Mouse (Mus musculus) lung, postnatal 36 days (tissue): ENCODE measurements around the gene Qrich2.

Experiments
- DNase-seq: peaks from one replicate; pipeline ENCODE4 v3.0.0; 2022; ENCODE audit warnings: mixed read lengths

The Qrich2 gene

DNA sequence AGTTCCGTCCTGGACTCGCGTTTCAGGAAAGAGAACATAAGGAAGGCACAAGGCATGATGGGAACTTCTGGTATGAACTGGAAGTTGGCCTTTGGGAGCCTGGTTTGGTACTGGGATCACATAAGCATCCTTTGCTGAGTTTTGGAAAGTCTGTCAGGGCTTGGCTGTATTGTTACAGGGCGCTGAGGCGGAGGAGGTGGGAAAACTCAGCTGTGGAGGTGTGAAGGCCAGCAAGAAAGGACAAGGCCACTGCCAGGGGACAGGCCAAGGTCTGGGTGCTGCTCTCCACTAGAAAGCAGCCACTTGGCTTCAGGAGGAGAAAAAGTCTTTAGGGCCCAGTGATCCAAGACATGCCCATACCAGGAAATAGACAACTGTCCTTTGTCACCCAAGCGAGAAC lies 22.7 kb downstream of the Qrich2 start:
- no peak for DNase-seq

DNA sequence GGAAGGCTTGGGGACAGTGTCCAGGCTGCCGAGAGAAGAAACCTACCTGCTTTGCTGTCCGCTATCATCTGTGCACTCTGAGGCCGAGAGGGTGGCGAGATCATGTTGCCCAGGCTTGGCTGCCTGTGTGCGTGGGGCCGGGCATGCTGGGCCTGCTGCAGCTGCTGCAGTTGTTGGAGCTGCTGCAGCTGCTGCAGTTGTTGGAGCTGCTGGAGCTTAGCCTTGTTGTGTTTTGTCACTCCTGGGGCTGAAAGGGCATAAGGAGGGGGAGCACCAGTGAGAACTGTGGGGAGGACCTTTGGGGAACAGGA lies 23.2 kb downstream of the Qrich2 start:
- no peak for DNase-seq

DNA sequence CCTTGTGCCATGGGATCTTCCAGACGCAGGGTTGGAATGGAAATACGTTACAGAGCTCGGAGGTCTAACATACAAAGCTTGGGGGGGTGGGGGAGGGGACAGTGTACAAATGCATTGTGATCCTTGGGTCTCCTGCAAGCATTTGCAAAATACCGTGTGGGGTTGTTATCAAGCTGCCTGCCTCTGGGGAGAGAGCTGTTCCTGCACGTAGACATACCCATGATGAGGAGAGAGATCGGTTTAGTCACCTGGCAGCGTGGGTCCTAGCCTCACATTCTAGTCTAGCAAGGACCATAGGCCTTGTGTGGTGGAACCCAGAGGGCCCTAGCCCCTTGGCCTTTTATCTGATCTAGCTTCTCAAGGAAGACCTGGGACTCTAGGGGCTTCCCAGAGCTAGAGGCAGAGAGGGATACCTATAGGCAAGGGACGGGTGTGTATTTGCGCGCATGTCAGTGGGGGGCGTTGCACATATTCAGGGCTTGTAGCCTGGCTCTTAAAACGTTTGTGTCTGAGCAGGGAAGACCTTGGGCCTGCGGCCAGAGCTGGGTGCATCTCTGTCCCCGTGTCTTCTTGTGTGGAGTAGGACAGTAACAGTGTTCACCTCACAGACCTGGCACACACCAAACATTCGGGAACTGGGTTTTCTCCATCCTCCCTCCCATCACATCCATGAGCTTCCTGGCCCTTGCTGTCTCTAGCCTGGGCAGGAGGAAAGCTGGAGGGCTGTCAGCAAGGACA lies 23.7 kb downstream of the Qrich2 start:
- no peak for DNase-seq

DNA sequence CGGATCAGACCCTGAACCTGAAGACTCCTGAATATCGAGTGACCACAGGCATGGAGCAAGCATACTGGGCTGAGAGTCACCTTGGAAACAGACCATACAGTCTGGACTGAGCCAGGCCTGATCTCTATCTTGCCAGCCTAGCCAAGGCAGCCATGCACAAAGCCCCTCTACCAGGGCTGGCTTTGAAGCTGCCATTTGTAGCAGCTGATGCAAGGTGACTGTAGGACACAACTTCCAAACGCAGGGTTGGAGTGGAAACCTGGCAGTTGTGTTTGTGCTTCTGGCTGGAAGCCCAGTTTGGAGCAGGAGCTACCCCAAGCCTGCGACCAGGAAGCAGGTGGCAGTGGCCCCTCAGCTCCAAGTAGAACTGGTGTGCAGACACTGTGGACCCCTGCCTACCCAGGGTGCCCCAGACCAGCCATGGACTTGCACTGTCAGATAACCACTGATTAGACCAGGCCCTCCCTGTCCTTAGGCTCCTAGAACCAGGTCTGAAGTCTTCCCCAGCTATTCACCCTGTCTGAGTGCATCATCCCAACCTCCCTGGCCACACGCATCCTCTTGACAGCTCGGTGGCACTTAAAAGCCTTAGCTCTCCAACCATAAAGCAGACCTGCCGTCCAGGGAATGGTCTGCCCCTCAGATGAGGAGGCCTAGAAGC lies 25.5 kb downstream of the Qrich2 start:
- DNase-seq: no peak

DNA sequence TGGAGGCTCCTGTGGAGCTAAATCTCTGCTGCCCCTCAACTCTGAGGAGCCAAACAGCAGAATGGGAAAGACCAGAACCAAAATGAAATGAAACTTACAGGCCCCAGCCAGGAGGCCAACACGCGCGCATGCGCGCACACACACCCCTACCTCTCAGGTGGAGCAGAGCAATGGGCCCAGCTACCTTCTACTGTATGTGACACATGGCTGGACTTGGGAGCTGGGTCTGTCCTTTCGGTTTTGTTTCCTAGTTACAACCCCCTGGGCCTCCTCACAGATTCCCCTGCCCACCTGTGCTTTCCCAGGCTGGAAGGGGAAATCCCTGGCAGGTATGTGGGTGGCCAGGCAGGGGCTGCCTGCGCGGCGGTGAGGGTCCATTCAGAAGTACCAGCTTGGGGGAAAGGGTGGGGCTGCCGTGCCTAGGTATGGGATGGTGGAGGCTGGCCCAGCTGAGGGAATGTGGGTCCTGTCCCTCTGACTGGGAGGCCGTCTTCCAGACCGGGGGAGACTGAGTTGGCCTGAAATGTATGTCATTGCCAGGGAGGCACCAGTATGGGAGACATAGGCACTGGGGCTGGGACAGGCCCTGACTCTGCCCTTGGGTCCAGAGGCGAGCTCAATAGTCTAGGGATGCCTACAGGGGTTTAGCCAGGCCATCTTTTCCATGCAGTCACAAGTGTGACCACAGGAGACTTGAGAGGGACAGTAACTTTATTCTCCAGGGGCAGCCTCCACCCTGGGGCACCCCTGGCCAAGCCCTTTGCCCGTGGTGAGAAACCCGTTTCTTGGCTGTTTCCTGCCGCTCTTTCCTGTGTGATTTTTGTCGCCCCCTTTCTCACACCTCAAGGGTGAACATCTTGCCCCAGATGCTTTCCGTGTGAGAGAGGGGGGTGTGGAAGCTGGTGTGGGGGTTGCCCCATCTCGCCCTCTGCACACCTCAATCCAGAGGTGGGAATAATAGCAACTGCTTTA lies 26.5 kb downstream of the Qrich2 start:
- DNase-seq: no peak

DNA sequence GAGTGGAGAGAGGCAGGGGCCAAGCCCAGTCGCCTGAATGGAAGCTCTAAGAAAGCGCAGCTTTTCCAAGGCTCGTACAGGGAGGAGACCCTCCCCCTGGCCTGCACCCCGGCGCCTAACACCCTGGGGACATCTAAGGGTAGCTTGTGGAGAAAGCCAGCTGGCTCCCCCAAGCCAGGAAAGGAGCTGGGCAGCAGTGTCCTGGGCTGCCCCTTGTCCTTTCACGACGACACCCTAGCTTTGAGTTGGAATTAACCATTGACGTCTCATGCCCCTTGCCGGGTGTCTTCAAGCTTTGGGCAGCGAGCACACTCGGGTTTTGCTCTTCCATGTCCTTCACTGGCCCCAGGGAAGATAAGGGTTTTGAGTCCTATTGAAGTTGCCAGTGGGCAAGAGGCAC lies 28.5 kb downstream of the Qrich2 start:
- no peak for DNase-seq

DNA sequence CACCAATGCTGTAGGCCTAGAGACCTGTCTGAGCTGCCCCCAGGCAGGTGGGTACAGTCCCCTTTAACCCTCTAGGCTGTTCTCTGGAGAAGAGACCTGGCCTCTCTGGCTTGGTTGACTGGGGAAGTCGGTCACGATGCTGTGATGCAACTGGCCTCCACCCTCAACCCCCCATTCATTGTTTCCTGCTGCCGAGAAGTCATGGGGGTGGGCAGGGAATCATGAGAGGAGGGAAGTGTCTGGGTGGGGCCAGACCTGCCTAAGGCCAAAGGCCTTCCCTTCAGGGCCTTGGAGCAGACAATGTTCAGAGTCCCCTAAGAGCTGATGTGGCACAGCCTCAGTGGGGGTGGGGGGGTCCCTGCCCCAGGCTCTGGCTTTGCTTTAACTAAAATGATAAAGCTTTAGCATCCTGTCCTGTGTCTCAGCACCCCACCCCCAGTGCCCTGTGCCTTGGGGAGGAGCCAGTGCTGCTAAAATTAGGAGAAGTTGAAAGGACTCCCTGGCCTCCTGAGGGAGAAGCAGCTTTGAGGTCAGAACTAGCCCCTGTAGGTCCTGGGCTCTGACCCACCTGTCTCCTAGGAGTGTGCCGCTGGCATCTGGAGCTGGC lies 29.2 kb downstream of the Qrich2 start:
- peak; percentile 79 for DNase-seq

DNA sequence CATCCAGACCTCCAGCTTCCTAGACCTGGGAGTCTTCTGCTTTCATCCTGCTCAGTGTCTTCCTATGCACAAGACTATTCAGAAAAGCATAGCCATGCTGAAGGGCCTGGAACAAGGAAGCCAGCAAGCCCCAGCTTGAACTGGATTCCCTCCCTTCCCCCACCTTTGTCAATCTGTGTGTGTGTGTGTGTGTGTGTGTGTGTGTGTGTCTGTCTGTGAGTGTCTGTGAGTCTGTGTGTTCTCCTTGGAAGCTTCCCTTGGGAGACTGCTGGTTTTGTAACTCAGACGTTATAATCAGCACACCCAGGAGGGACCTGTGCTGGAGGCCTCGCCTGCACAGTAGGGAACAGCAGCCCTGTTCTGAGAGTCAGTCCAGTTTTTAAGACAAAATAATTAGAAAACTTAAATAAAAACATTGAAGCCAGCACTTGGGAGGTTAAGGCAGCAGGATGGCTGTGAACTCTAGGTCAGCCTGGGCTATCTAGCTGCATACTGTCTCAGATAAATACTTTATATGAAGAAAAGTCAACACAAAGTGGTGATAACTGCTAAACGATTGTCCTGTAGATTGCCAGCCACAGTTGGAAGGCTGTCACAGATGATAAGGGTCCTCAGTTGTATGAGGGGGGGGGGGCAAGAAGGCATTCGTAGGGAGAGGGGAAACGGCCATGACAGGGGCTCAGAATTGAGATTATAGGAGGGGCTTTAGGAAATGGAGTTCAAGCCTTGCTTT lies 29.9 kb downstream of the Qrich2 start:
- no peak for DNase-seq

DNA sequence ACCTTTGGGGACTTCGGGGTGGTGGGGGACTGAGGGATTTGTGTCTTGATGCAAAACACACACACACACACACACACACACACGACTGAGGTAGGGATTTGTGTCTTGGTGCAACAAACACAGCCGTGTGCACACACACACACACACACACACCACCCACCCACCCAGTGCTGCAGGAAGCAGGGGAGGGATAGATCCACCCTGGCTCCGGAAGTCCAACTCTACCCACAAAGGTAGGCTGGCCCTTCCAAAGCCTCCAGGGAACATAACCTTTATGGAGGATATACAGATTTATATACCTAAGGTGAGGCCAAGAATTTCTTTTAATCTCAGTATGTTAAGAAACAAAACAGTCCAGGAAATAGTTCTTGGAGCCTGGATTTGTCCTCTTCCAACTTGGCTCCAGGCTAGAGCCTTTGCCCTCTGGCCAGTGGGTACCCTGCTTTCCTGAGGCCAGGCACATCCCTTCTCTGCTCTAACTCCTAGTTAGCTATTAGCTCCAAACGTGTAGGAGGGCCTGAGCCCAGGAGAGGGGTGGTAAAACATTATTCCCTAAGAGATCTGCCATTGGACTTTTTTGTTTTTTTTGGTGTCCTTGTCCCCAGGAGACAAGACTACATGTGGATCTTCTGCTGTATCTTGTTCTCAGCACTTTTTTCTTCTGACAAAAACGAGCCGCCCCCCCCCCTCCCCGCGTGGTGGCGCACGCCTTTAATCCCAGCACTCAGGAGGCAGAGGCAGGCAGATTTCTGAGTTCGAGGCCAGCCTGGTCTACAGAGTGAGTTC lies 30.9 kb downstream of the Qrich2 start:
- DNase-seq: no peak

DNA sequence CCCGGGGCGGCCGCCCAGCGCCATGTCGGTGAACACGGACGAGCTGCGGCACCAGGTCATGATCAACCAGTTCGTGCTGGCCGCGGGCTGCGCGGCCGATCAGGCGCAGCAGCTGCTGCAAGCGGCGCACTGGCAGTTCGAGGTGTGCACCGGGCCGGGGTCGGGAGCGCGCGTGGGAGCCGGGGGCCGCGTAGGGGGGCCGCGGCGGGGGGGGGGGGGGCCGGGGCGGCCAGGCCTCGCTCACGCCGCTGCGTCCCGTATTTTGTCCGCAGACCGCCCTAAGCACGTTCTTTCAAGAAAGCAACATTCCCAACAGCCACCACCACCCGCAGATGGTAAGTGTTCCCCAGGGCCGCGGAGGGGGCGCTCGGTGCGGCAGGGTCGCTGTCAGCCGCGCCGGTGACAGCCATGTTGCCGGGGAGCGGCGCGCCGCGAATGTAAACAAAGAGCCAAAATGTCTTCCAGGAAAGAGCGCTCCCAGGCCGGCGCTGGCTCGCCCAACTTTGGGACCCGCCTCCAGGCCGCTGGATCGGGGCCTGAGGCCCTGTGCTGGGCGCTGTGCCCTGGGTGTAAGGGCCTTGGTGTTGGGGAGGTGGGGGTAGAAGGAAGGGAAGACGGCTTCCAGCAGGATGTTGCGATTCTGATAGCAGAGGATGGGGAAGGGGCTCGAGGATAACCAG lies 31.6 kb downstream of the Qrich2 start:
- peak; percentile 83 for DNase-seq

DNA sequence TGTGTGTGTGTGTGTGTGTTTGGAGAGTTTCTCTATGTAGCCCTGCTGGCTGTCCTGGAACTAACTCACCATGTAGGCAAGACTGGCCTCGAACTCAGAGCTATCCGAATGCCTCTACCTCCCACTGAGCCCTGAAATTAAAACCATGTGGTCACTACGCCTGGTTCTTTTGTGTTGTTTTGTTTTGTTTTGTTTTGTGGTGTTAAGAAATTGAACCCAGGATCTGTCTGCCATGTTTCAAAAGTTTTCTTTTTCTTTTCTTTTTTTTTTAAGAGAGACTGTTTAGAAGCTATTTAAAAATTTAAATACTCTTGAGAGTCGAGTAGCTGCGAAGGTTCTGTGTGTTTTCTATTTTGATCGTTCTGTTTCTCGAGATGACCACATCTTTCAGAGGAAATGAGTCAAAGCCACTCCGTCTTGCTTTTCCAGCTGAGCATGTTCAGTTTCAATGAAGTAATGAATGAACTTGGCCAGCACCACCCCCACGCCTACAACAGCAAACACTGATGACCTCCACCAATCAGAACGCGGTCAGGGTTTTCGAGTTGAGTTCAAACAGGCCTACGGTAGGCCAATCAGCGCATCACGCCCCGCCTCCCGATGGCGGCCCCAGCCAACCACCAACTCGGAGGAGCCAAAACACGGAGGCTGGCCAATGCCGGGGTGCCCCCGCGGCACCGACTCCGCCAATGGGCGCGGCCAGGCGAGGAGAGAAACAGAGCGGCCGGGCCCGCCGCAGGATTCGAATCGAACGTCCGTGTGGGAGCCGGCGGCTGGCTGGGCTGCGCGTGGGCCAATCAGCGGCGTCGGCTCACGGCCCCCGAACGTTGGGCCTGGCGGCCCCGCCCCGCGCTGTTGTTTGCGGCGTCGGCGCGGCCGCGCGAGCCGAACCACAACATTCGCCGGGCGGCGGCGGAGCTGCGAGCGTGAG lies 32.4 kb downstream of the Qrich2 start, which contains the start of gene Ubald2:
Ubald2 (plus strand) TSS at position 739 of the 931 bp plus-strand sequence.
- peak; percentile 100 for DNase-seq

DNA sequence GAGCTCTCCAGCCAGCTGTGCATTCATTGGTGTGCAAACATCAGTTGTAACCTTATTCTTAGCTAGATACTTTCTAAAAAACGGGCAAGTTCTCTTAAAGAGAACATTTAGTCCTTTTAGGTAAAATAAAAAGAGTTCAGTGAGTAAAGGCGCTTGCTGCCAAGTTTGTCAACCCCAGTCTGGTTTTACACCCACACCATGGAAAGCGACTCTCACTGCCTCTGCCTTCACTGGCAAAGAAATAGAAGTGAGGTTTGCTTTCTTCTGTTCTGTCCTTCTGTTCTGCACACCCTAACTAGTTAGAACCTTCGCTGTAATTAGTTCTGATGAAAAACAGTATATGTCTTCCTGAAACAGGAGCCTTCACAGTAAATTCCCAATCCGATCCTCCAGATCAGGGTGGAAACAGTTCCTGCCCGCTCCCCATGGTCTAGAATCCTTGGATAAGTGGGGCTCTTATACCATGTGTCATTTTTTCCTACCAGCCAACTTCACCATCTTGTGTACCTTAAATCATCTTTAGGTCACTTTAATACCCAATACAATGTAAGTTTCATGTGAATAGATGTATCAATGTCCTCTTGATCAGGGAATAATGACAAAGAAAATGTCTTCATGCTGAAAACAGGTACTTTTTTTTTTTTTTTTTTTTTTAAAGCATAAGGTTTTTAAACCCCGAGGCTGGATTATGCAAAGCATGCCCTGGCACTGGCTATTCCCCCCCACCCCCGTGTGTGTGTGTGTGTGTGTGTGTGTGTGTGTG lies 33.3 kb downstream of the Qrich2 start:
- no peak for DNase-seq

DNA sequence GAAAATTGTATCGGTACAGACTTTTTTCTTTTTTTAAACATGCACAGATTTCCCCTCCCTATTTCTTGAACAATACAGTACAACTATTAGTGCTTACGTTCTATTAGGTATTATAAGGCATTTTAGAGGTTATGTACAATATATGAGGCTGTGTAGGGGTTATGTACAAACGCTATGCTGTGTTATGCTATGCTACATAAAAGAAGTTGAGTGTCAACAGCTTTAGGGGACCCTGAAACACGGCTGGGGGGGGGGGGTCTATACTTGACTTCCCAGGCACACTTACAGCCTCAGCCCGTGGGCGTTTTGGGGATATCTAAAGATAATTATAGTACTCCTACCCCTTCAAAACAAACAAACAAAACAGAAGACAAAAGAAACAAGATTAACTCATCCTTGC lies 33.9 kb downstream of the Qrich2 start:
- no peak for DNase-seq

DNA sequence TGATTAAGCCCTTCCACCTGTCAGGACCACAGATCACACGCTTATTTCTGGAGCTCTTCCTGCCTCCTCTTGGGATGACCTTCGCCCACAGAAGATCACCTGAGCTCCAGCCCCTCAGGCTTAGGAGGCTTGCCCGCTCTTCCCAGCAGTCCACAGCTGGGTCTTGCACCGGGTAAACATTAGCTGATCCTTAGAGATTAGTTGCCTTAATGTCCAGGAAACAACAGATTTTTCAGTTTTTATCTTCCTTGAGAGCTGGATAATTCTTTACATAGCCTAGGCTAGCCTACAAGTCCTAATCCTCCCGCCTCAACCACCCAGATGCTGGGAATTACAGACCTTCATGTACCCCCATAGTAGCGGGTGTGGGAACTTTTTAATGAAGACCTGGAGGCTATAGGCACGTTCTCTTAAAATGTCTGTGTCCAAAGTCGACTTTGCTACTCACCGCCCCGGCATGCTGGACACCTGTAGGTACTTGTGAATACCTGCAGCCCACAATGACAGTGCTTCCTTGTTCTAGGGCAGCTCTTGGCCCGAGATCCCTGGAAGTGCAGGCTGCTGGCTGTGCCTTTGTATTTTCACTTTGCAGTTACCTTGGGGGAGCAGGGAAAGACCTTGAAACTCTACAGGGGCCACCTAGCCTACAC lies 34.5 kb downstream of the Qrich2 start:
- no peak for DNase-seq

DNA sequence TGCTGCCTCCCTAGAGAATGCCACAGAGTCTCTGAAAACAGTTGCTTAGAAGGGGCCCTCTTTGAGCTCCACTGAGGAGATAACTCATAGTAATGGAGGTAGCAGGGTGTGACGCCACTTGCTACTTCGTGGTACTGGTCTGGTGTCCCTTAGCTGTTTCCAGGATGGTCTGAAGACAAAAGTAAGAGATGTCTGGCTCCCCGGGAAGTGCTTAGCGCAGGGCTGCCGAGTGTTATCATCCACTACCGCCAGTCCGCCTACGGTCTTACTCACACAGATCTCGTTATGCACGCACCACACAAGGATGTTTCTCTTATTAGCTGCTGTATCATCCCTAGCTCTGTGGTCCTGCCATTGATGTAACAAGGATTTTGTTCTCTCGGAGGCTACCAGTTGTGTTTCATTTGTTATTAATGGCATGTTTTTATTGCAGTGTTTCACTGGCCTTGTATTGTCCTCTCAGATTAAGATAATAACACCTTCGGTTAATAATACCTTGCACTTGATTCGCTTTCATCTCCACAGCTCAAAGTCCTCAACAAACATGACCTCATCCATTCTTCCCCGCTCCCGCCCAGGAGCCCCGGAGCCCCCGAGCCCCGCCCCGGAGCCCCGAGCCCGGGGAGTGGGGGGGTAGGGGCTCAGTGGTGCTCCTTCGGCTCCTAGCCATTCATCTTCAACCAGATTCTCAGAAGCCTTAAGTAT lies 35.2 kb downstream of the Qrich2 start:
- DNase-seq: no peak

DNA sequence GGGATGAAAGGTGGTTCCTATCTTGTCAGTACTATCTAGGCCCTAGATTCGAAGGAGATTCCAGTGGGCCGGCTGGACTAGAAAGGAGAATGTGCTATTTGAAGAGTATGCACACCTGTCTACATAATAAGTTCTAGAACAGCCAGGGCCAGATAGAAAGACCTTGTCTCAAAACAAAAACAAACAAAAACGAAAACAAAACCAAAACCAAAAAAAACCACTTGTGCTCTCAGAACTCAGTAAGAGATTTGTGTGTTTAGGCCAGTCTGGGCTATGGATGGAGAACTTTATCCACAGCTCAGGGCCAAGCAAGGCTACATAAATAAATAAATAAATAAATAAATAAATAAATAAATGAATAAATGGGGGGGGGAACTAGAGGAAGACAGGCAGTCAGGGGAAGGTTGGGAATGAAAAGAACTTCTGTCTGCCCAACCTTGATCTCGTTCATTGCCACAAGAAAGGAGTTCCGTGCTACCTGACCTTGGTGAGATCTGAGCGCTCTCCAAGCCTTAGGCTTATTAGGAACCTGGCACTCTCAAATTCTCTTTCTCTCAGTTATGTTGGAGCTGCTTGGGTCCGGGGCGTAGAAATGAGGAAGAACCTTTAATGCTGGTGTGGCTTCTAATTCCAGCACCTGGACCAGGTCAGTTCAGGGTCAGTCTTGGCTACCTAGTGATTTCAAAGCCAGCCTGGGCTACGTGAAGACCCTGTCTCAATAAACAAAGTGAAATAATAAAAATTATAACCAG lies 36.0 kb downstream of the Qrich2 start:
- no peak for DNase-seq
